13 mouse cellular contexts compared by ENCODE assay signal in the genomic region with DNA sequence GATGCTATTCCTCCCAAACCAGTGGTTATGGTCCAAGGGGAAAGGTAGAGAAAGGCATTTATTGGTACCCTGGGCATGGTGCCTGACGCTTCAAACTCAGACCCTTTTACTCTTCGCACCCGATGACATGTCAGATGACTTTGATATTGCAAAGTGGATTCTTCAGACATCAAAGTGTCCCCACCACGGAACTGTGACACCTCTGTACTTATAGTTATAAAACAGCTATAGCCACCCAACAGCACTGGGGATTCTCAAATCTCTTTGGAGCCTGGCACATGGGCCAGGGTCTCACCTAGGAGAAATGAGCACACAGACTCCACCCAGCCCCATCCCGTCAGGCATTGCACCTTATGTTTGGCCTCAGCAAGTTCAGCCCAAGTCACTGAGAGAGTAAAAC.
"Had no signal": no experiment of that assay in that cellular context is flagged by ENCODE, and none has a peak within 500 bp of the region (broad histone marks: within the 10 kb centered on the region; RNA-seq: fewer than 3 reads in every experiment).

No protein-coding gene starts in this region.

- H3K36me3 ChIP-seq: limb, embryonic 15.5 days; liver, embryonic 12.5 days had no signal

- H3K4me1 ChIP-seq: limb, embryonic 15.5 days; liver, embryonic 12.5 days had no signal

- DNase-seq: kidney, adult 8-10 months; kidney, postnatal 25 days; layer of hippocampus, adult 9-11 months; layer of hippocampus, postnatal 36 days; lung, embryonic 14.5 days; lung, postnatal 10 days; lung, postnatal 4 days; right cerebral cortex, postnatal 14 days had no signal

- ATAC-seq: intestine, embryonic 16.5 days; liver, embryonic 12.5 days; midbrain, embryonic 16.5 days had no signal

- H3K4me3 ChIP-seq: limb, embryonic 15.5 days; liver, embryonic 12.5 days had no signal

- H3K9me3 ChIP-seq: limb, embryonic 15.5 days; liver, embryonic 12.5 days had no signal

- H3K27ac ChIP-seq: limb, embryonic 15.5 days; liver, embryonic 12.5 days; stomach, postnatal 0 days had no signal
